10 mouse cellular contexts compared by ENCODE assay signal in the genomic region with DNA sequence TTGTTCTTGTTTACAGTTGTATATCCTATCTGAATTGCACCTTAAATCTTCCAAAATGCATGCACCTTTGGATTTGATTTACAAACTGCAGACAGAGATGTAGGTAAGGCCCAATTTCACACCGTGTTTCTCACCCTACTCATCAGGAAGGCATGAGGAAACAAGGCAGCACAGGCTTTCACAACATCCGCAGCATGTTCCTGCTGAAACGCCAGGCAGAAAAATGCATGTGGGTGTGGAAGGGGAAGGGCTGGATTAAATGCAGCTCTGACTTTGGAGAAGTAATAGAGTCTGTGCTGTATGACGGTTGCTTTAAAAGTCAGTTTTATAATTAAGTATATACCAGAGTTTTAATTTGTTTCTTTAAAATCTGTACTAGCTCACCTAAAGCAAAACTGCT. TPM values are rescaled to one million over a fixed set of nuclear protein-coding genes. Genes with fewer than 3 reads are reported as not detected.
DNase-seq lines count a peak whose midpoint lies in the region; ATAC-seq lines count a peak whose summit lies in the region.
"Had no signal": no experiment of that assay in that cellular context is flagged by ENCODE, and none has a peak within 500 bp of the region (broad histone marks: within the 10 kb centered on the region; RNA-seq: fewer than 3 reads in every experiment).

No protein-coding gene starts in this region.

- no peaks in the 10 kb centered on the region for H3K36me3 ChIP-seq in liver, embryonic 13.5 days
- H3K36me3 ChIP-seq: limb, embryonic 12.5 days had no signal

- H3K27me3 ChIP-seq in liver, embryonic 13.5 days = no peaks in the 10 kb centered on the region
- H3K27me3 ChIP-seq: limb, embryonic 12.5 days had no signal

- H3K4me2 ChIP-seq in liver, embryonic 13.5 days = no peak overlapping the region
- H3K4me2 ChIP-seq: limb, embryonic 12.5 days had no signal

- ATAC-seq in liver, embryonic 13.5 days (ENCODE audit: low read depth) = no peak
- ATAC-seq in megakaryocyte, adult 5-6 weeks (ENCODE audit: poor library complexity, severe bottlenecking) = peak; percentile 99

- H3K4me1 ChIP-seq in liver, embryonic 13.5 days (replicated peaks) = peaks cover 18% of the 10 kb centered on the region

- no peak overlapping the region for H3K4me3 ChIP-seq in liver, embryonic 13.5 days (replicated peaks)
- H3K4me3 ChIP-seq: limb, embryonic 12.5 days had no signal

- H3K9me3 ChIP-seq in liver, embryonic 13.5 days (replicated peaks) = no peaks in the 10 kb centered on the region

- no peak overlapping the region for H3K9ac ChIP-seq in liver, embryonic 13.5 days
- H3K9ac ChIP-seq: limb, embryonic 12.5 days had no signal

- 25% methylated on average over 4 of the region's 4 CpGs for WGBS in liver, embryonic 13.5 days (ENCODE audit: insufficient replicate concordance)
- WGBS in large intestine, adult 2 months = 8% methylated on average over 4 of the region's 4 CpGs

- DNase-seq in adrenal gland, adult 2 months = peak; percentile 11
- no peak for DNase-seq in adrenal gland, adult 18-20 months (ENCODE audit: low spot score in 2 of 2)
- DNase-seq in liver, embryonic 13.5 days = no peak
- DNase-seq in liver = no peak
- peak; percentile 33 for DNase-seq in large intestine, adult 2 months (ENCODE audit: low read depth, low spot score)
- no peak for DNase-seq in natural killer cell, adult 2 months (ENCODE audit: low spot score in 2 of 2)
- no peak for DNase-seq in embryo, embryonic 10 days (ENCODE audit: low spot score)
- DNase-seq: cerebellum, adult 9-10 months had no signal

- 0 out of 2 replicates have a peak overlapping the region, but pooled peaks have one; percentile 24 for H3K27ac ChIP-seq in liver, embryonic 13.5 days
- H3K27ac ChIP-seq: limb, embryonic 12.5 days had no signal

RNA-seq across cellular contexts. Expression of gene Arhgap32, which starts 1.9 kb away (rescaled TPM):
- 10 to 100 TPM; 40.6 to 43.7 TPM for total RNA-seq in adrenal gland, adult 2 months (2021)
- 2.3 and 4.9 TPM in 2 replicates for polyA plus RNA-seq in adrenal gland, adult 2 months (2012; rRNA removed)
- total RNA-seq in adrenal gland, adult 18-20 months (2021) = 10 to 100 TPM; 55.3 to 74.8 TPM
- 0.28 and 0.35 TPM in 2 replicates for polyA plus RNA-seq in liver, embryonic 13.5 days (2015; fragmentation: Nextera tagmentation; extraction: Ambion mirVana)
- polyA plus RNA-seq in large intestine, adult 2 months (2012; rRNA removed) = 8.2 and 11.9 TPM in 2 replicates
- total RNA-seq in megakaryocyte, adult 5-6 weeks (2015) = 4.9 and 5.0 TPM in 2 replicates
- total RNA-seq in megakaryocyte, adult 5-6 weeks (2017) = 1.5 and 2.8 TPM in 2 replicates

Comparison
In these comparisons a context has a peak if more than half of its experiments do, and no peak if none do; other contexts are left out.
1. DNase-seq: peak in adrenal gland, adult 2 months (single experiment) and large intestine, adult 2 months (single experiment); none in adrenal gland, adult 18-20 months (0 of 2), liver, embryonic 13.5 days (single experiment), liver (single experiment), natural killer cell, adult 2 months (0 of 2) and embryo, embryonic 10 days (single experiment).
2. RNA of gene Arhgap32, which starts 1.9 kb away (total RNA-seq): 55.3 to 74.8 TPM in adrenal gland, adult 18-20 months and 40.6 to 43.7 TPM in adrenal gland, adult 2 months; 1.5 to 5.0 TPM in megakaryocyte, adult 5-6 weeks; every median in the first group is over 4 times any median in the second.